Mouse (Mus musculus): ENCODE data around the gene Cd81. TPM values are rescaled to one million over a fixed set of nuclear protein-coding genes. Genes with fewer than 3 reads are reported as not detected.
A peak's percentile ranks its signal among the peaks of the same experiment; 100 is the strongest.

The Cd81 gene
- polyA plus RNA-seq, 1 experiment from 2014 or later, result 461 TPM

DNA sequence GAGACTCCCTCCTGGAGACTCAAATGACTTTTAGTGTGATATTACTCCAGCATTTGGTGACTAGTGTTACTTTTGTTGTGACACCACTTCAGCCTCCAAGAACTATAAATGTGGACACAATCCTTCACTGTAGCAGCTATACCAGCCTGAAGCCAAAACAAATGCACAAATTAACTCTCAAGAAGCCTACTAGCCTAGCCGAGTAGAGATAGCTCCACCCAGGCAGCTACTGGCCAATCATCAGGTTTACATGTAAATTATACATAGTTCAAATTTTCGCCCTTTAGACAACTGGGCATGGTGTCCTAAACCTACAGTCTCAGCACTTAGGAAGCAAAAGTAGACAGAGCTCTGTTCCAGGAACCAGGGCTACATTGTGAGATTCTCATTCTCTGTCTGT is 1.2 kb upstream of the Cd81 start:
- Histone ChIP-seq H3K36me3 (ENCODE audit: control insufficient read depth, insufficient read depth, low read length) (no peaks in the 10 kb centered on the region), H3K9ac (replicated peaks; ENCODE audit: low read depth, low read length) (no peak overlapping the region), H3K27me3 (ENCODE audit: control insufficient read depth, insufficient read depth, low read length) (no peaks in the 10 kb centered on the region), H3K4me1 (ENCODE audit: control insufficient read depth, insufficient read depth, low read length) (peaks cover 25% of the 10 kb centered on the region), H3K9me3 (ENCODE audit: control insufficient read depth, low read length) (no peaks in the 10 kb centered on the region), H3K27ac (ENCODE audit: low read depth, low read length) (no peak overlapping the region), H3K4me3 (ENCODE audit: low read depth, low read length) (no peak overlapping the region), H3K4me2 (ENCODE audit: low read depth, low read length) (no peak overlapping the region)
- 65% methylated on average over 2 of the region's 2 CpGs for WGBS
- ATAC-seq (ENCODE audit: low read depth), result no peak

DNA sequence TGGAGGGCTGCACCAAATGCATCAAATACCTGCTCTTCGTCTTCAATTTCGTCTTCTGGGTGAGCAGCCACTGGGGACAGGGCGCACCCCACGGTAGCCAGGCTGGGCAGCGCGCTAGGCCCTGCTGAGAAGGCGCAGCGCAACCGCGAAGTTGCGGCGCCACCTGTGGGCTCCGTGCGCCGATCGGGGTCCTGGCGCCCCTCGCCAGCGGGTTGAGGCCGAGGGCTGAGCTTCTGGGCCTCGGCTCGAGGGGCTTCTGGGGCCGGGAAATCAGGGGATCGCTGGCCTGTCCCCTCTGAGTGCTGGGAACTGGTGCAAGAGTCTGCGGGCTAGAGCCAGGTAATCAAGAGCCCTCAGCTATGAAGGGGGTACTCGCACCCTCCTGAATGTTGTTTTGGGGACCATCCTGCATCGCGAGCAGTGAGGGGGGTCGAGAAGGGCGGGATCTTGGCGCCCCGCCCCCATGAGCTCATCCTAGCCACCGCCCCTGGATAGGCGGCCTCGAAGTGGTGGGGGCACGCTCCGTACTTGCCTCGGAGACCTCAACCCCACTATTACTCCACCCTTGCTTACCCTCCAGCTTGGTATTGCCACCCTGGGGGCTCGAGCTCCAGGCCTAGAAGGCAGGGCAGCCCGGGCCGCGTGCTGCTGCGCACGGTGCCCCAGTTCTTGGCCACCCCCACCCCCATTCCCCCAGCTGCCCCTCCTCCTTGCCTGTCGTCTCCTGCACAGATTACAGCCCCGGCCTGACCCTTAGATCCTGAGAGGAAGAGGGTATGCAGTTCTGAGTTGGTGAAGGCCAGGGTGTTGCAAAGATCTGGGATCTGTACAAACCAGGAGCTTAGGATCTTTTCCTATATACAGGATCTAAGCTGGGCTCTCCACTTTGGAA is 715 bp downstream of the Cd81 start:
- Histone ChIP-seq H3K27ac (ENCODE audit: low read depth, low read length) (peak overlapping the region; percentile 60), H3K4me3 (ENCODE audit: low read depth, low read length) (peak overlapping the region; percentile 64), H3K9ac (replicated peaks; ENCODE audit: low read depth, low read length) (peak overlapping the region; percentile 78), H3K27me3 (ENCODE audit: control insufficient read depth, insufficient read depth, low read length) (no peaks in the 10 kb centered on the region), H3K4me2 (ENCODE audit: low read depth, low read length) (peak overlapping the region; percentile 86), H3K36me3 (ENCODE audit: control insufficient read depth, insufficient read depth, low read length) (no peaks in the 10 kb centered on the region), H3K4me1 (ENCODE audit: control insufficient read depth, insufficient read depth, low read length) (peaks cover 29% of the 10 kb centered on the region), H3K9me3 (ENCODE audit: control insufficient read depth, low read length) (no peaks in the 10 kb centered on the region)
- ATAC-seq (ENCODE audit: low read depth), result peak; percentile 76
- WGBS, result under 1% methylated on average over 43 of the region's 46 CpGs

DNA sequence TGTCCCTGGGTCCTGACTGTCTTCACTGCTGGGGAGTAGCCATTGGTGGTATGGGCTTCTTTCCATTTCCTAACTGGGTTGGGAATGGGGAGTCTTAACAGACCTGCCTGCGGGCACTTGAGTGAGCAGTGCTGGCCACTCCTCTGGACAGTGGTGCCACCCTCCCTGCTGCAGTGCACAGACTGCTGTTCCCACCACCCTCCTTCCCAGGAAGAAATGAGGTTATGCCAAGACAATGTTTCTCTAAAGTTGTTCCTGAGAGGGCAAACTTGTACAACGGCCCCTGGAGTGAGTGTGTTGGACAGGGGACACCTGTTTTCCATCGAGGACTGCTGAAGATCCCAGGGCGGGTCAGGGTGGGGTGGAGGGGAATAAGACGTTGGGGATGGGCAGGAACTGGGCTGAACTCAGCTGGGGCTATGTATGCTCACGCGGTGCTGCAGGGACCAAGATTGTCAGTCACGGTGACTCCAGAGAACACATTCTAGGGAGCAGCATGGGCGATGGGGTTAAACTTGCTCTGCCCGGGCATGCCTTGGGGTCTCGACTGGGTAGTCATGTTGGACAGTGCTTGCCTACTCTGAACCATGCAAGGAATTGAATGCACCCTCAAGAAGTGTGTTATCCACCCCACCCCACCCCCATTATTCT is 1.5 kb downstream of the Cd81 start:
- H3K27ac ChIP-seq (ENCODE audit: low read depth, low read length), result no peak overlapping the region
- H3K4me2 ChIP-seq (ENCODE audit: low read depth, low read length), result peak overlapping the region; percentile 86
- H3K4me1 ChIP-seq (ENCODE audit: control insufficient read depth, insufficient read depth, low read length), result peaks cover 34% of the 10 kb centered on the region
- whole genome bisulfite sequencing, result 68% methylated on average over 11 of the region's 11 CpGs
- H3K9me3 ChIP-seq (ENCODE audit: control insufficient read depth, low read length), result no peaks in the 10 kb centered on the region
- no peak for ATAC-seq (ENCODE audit: low read depth)
- no peaks in the 10 kb centered on the region for H3K36me3 ChIP-seq (ENCODE audit: control insufficient read depth, insufficient read depth, low read length)
- no peaks in the 10 kb centered on the region for H3K27me3 ChIP-seq (ENCODE audit: control insufficient read depth, insufficient read depth, low read length)
- peak overlapping the region; percentile 78 for H3K9ac ChIP-seq (replicated peaks; ENCODE audit: low read depth, low read length)
- peak overlapping the region; percentile 64 for H3K4me3 ChIP-seq (ENCODE audit: low read depth, low read length)

DNA sequence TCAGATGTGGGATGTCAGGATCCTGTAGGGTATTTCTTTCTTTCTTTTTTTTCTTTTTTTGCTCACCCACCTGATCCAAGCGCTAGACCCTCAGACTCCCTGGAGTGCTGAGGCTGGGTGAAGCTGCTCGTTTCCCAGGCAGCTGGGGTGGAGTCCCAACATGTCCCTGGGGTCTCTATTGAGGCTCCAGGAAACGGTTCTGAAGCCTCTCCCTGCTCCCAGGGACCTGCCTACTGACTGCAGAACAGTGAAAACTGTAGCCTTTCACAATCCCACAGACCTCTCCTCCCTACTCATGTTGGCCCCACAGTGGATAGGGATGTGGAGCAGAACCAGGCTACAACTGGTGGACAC is 2.0 kb downstream of the Cd81 start:
- Histone ChIP-seq H3K4me1 (ENCODE audit: control insufficient read depth, insufficient read depth, low read length) (peaks cover 35% of the 10 kb centered on the region), H3K9ac (replicated peaks; ENCODE audit: low read depth, low read length) (peak overlapping the region; percentile 17; the same call in 1 of the 2 replicates), H3K9me3 (ENCODE audit: control insufficient read depth, low read length) (no peaks in the 10 kb centered on the region), H3K27ac (ENCODE audit: low read depth, low read length) (no peak overlapping the region), H3K4me3 (ENCODE audit: low read depth, low read length) (peak overlapping the region; percentile 64; the same call in 1 of the 2 replicates), H3K36me3 (ENCODE audit: control insufficient read depth, insufficient read depth, low read length) (no peaks in the 10 kb centered on the region), H3K27me3 (ENCODE audit: control insufficient read depth, insufficient read depth, low read length) (no peaks in the 10 kb centered on the region), H3K4me2 (ENCODE audit: low read depth, low read length) (peak overlapping the region; percentile 86)
- ATAC-seq (ENCODE audit: low read depth), result no peak
- WGBS, result 38% methylated on average over 3 of the region's 3 CpGs

DNA sequence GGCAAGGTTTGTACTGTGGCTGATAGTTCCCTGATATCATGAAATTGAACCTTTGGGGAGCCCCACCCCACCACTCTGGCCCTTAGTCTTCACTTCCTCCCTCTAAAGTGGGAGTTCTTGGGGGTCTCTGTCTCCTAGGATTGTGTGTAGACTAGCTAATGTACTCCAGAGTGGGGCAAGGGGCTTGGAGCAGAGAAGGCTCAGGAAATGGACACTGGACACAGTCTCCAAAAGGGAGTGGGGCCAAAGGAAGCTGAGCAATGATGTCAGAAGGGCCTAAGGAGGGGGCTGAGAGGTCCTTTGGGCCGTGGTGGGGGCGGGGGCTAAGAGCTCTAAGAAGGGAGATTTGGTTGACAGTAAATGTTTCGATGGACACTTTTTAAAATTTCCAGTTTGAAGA is 2.5 kb downstream of the Cd81 start:
- peak overlapping the region; percentile 1; the same call in 1 of the 2 replicates for H3K4me3 ChIP-seq (ENCODE audit: low read depth, low read length)
- H3K9ac ChIP-seq (replicated peaks; ENCODE audit: low read depth, low read length), result 0 out of 2 replicates have a peak overlapping the region, but pooled peaks have one; percentile 17
- no peaks in the 10 kb centered on the region for H3K9me3 ChIP-seq (ENCODE audit: control insufficient read depth, low read length)
- peak overlapping the region; percentile 86 for H3K4me2 ChIP-seq (ENCODE audit: low read depth, low read length)
- no peaks in the 10 kb centered on the region for H3K27me3 ChIP-seq (ENCODE audit: control insufficient read depth, insufficient read depth, low read length)
- H3K27ac ChIP-seq (ENCODE audit: low read depth, low read length), result no peak overlapping the region
- peaks cover 35% of the 10 kb centered on the region for H3K4me1 ChIP-seq (ENCODE audit: control insufficient read depth, insufficient read depth, low read length)
- no peaks in the 10 kb centered on the region for H3K36me3 ChIP-seq (ENCODE audit: control insufficient read depth, insufficient read depth, low read length)
- ATAC-seq (ENCODE audit: low read depth), result no peak
- WGBS, result 85% methylated on average over 3 of the region's 3 CpGs

DNA sequence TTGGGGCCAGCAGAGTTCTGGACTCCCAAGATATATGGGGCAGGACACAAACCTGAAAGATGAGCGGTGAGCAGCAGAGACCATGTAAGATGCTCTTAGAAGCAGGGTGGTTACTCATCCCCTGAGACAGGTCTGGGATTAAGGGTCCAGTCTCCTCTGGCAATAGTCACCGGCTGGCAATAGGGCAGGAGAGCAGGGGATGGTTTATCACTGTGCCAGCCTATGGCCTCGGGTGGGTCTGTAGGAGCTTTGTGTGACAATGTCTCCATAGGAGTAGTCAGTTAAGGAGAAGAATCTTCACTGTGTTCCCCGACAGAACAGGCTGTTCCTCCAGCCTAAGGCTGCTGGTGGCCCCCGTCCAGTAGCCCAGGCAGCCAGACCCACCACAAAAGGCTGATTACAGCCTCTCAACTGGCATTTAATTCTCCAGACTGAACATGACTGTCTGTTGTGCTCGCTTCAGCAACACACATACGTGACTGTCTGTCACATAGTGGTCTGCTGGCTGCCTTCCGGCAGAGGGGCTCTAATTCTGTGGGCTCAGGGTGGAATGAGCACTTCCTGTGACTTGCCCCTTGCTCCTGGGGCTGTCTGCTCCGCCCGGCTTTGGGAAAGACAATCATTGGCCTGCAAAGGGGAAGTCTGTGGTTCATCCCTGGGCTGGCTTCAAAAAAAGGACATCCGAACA is 3.1 kb downstream of the Cd81 start:
- 78% methylated on average over 11 of the region's 11 CpGs for WGBS
- Histone ChIP-seq H3K4me2 (ENCODE audit: low read depth, low read length) (peak overlapping the region; percentile 86; the same call in 1 of the 2 replicates), H3K4me3 (ENCODE audit: low read depth, low read length) (peak overlapping the region; percentile 9; the same call in 1 of the 2 replicates), H3K9ac (replicated peaks; ENCODE audit: low read depth, low read length) (peak overlapping the region; percentile 16; the same call in 1 of the 2 replicates), H3K9me3 (ENCODE audit: control insufficient read depth, low read length) (no peaks in the 10 kb centered on the region), H3K36me3 (ENCODE audit: control insufficient read depth, insufficient read depth, low read length) (no peaks in the 10 kb centered on the region), H3K4me1 (ENCODE audit: control insufficient read depth, insufficient read depth, low read length) (peaks cover 35% of the 10 kb centered on the region), H3K27ac (ENCODE audit: low read depth, low read length) (no peak overlapping the region), H3K27me3 (ENCODE audit: control insufficient read depth, insufficient read depth, low read length) (no peaks in the 10 kb centered on the region)
- no peak for ATAC-seq (ENCODE audit: low read depth)

DNA sequence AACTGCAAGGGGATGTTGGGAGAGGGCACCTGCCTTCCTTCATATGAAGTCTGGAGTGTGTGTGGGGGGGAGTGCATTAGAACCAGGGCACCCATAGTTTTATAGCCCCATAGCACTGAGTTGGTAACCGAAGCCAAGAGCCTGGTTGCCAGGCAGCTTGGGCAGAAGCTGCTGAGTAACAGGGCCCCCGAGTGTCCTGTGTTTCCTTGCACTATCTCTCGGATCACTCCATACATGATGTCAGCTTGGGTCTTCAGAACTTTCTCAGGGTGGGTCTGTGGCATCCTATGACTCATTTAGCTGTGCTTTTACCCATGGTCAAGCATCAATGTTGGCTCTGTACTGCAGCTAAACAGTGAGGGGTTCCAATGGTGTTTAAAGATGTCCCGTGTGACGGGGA is 4.5 kb downstream of the Cd81 start:
- Histone ChIP-seq H3K4me1 (ENCODE audit: control insufficient read depth, insufficient read depth, low read length) (peaks cover 35% of the 10 kb centered on the region), H3K4me2 (ENCODE audit: low read depth, low read length) (no peak overlapping the region), H3K9me3 (ENCODE audit: control insufficient read depth, low read length) (no peaks in the 10 kb centered on the region), H3K4me3 (ENCODE audit: low read depth, low read length) (no peak overlapping the region), H3K9ac (replicated peaks; ENCODE audit: low read depth, low read length) (no peak overlapping the region), H3K27me3 (ENCODE audit: control insufficient read depth, insufficient read depth, low read length) (no peaks in the 10 kb centered on the region), H3K27ac (ENCODE audit: low read depth, low read length) (no peak overlapping the region), H3K36me3 (ENCODE audit: control insufficient read depth, insufficient read depth, low read length) (no peaks in the 10 kb centered on the region)
- no peak for ATAC-seq (ENCODE audit: low read depth)
- 88% methylated on average over 5 of the region's 5 CpGs for WGBS

DNA sequence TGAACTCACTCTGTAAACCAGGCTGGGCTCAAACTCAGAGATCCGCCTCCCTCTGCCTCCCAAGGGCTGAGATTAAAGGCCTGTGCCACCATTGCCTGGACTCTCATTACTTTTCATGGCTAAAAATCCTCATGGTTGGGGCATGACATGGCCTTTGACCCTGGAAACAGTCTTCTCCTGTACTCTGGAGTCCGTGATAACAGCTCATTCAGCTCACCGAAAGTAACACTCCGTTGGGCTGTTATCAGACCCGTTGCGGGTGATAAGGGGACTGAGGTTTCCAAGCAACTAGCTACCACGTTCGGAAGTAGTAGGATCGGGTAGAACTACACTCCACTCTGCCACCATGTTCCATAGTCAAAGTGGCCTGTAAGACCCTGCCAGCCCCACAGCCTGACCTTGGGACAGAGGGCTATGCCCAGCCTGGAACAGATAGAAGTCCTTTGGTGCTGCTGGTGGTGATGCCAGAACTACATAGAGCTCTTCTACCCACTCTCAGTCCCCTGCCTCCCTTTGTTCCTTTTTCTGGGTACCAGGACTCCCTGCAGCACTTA is 5.2 kb downstream of the Cd81 start:
- H3K4me1 ChIP-seq (ENCODE audit: control insufficient read depth, insufficient read depth, low read length), result peaks cover 35% of the 10 kb centered on the region
- H3K9ac ChIP-seq (replicated peaks; ENCODE audit: low read depth, low read length), result no peak overlapping the region
- no peak overlapping the region for H3K4me2 ChIP-seq (ENCODE audit: low read depth, low read length)
- H3K27ac ChIP-seq (ENCODE audit: low read depth, low read length), result peak overlapping the region; percentile 35; the same call in 1 of the 2 replicates
- H3K27me3 ChIP-seq (ENCODE audit: control insufficient read depth, insufficient read depth, low read length), result no peaks in the 10 kb centered on the region
- no peak for ATAC-seq (ENCODE audit: low read depth)
- H3K36me3 ChIP-seq (ENCODE audit: control insufficient read depth, insufficient read depth, low read length), result peaks cover 5% of the 10 kb centered on the region
- no peak overlapping the region for H3K4me3 ChIP-seq (ENCODE audit: low read depth, low read length)
- 86% methylated on average over 9 of the region's 9 CpGs for WGBS
- no peaks in the 10 kb centered on the region for H3K9me3 ChIP-seq (ENCODE audit: control insufficient read depth, low read length)
